Mouse (Mus musculus) ES-Bruce4 (cell line): Measurements from ENCODE around the gene Zfp961. TPM values are rescaled to one million over a fixed set of nuclear protein-coding genes. Genes with fewer than 3 reads are reported as not detected.

ENCODE experiments used
- H3K27ac ChIP-seq: 2 replicates; pipeline ENCODE4 v1.5.1; 2012; ENCODE audit warnings: low read length, inconsistent platforms; ENCODE audit not compliant: insufficient read depth
- H3K27me3 ChIP-seq: 2 replicates; pipeline ENCODE4 v1.6.1; 2012; ENCODE audit warnings: mild to moderate bottlenecking, low read length, inconsistent platforms; ENCODE audit not compliant: control insufficient read depth, poor library complexity, insufficient read depth, severe bottlenecking
- H3K36me3 ChIP-seq: 2 replicates; pipeline ENCODE4 v1.6.1; 2012; ENCODE audit warnings: inconsistent platforms, mild to moderate bottlenecking, low read length, moderate library complexity; ENCODE audit not compliant: control insufficient read depth, poor library complexity, insufficient read depth, severe bottlenecking
- H3K4me1 ChIP-seq: one replicate; pipeline ENCODE4 v1.8.1; 2011; ENCODE audit warnings: low read length; ENCODE audit not compliant: control insufficient read depth, insufficient read depth
- H3K4me3 ChIP-seq: 2 replicates; pipeline ENCODE4 v1.5.1; 2011; ENCODE audit warnings: low read depth, mild to moderate bottlenecking, low read length
- H3K9ac ChIP-seq: 2 replicates; pipeline ENCODE4 v1.6.1; 2012; ENCODE audit warnings: low read depth, mild to moderate bottlenecking, inconsistent platforms; ENCODE audit not compliant: poor library complexity, severe bottlenecking
- H3K9me3 ChIP-seq: replicated peaks from 2 replicates; pipeline ENCODE4 v1.6.1; 2012; ENCODE audit warnings: mild to moderate bottlenecking, low read length, inconsistent platforms; ENCODE audit not compliant: control insufficient read depth, poor library complexity, insufficient read depth, severe bottlenecking
- CTCF ChIP-seq: IDR thresholded peaks from one replicate; pipeline ENCODE4 v1.8.1; 2011; ENCODE audit warnings: low read depth, low read length
- EP300 ChIP-seq: IDR thresholded peaks from 2 replicates; pipeline ENCODE4 v1.6.1; 2011; ENCODE audit warnings: low read depth, low read length; ENCODE audit not compliant: insufficient read depth
- POLR2A ChIP-seq: IDR thresholded peaks from one replicate; pipeline ENCODE4 v1.8.1; 2011; ENCODE audit warnings: low read length; ENCODE audit not compliant: insufficient read depth
- polyA plus RNA-seq: library from polyadenylated mRNA; stranded (reverse); fragments of >200 nt; gene quantifications from 2 replicates; pipeline ENCODE4 v1.2.4, GENCODE M21; 2011; ENCODE audit warnings: low read depth; ENCODE audit not compliant: missing spikeins, insufficient read depth, insufficient read length

Zfp961 gene
- polyA plus RNA-seq, 1 experiment, result 34.8 TPM

GRCm38 (mm10) chr8:71960483-71960882 is 9.6 kb downstream of the Zfp961 start:
- no peaks in the 10 kb centered on the region for H3K27me3 ChIP-seq
- H3K4me1 ChIP-seq, result no peaks in the 10 kb centered on the region
- peaks cover 23% of the 10 kb centered on the region for H3K9me3 ChIP-seq
- H3K4me3 ChIP-seq, result no peak overlapping the region
- H3K27ac ChIP-seq, result no peak overlapping the region; the same call in 1 of the 2 replicates
- peaks cover 36% of the 10 kb centered on the region for H3K36me3 ChIP-seq
- no peak for TF ChIP-seq CTCF
- TF ChIP-seq EP300, result no peak
- TF ChIP-seq POLR2A, result no peak
- no peak overlapping the region for H3K9ac ChIP-seq

GRCm38 (mm10) chr8:71961796-71962195 is 11.0 kb downstream of the Zfp961 start:
- H3K36me3 ChIP-seq, result peaks cover 49% of the 10 kb centered on the region
- TF ChIP-seq POLR2A, result no peak
- no peak for TF ChIP-seq CTCF
- TF ChIP-seq EP300, result no peak
- peaks cover 36% of the 10 kb centered on the region for H3K9me3 ChIP-seq
- no peak overlapping the region for H3K4me3 ChIP-seq
- no peak overlapping the region for H3K9ac ChIP-seq
- no peak overlapping the region for H3K27ac ChIP-seq
- no peaks in the 10 kb centered on the region for H3K4me1 ChIP-seq
- H3K27me3 ChIP-seq, result no peaks in the 10 kb centered on the region

GRCm38 (mm10) chr8:71964051-71964450 is 13.2 kb downstream of the Zfp961 start:
- Histone ChIP-seq H3K9ac (no peak overlapping the region), H3K27ac (no peak overlapping the region), H3K4me1 (no peaks in the 10 kb centered on the region), H3K27me3 (no peaks in the 10 kb centered on the region), H3K9me3 (peaks cover 26% of the 10 kb centered on the region), H3K36me3 (peaks cover 66% of the 10 kb centered on the region), H3K4me3 (no peak overlapping the region)
- TF ChIP-seq CTCF (no peak), POLR2A (no peak), EP300 (no peak)

- Histone ChIP-seq H3K4me3 (no peak overlapping the region), H3K4me1 (no peaks in the 10 kb centered on the region), H3K27me3 (no peaks in the 10 kb centered on the region), H3K9ac (no peak overlapping the region), H3K36me3 (peaks cover 71% of the 10 kb centered on the region), H3K27ac (no peak overlapping the region), H3K9me3 (peaks cover 26% of the 10 kb centered on the region)
- TF ChIP-seq CTCF (no peak), POLR2A (no peak), EP300 (no peak)
These were observed 14.3 kb downstream of the Zfp961 start for GRCm38 (mm10) chr8:71965166-71965565.

GRCm38 (mm10) chr8:71966411-71966810 is 15.6 kb downstream of the Zfp961 start:
- Histone ChIP-seq H3K4me1 (no peaks in the 10 kb centered on the region), H3K9me3 (peaks cover 26% of the 10 kb centered on the region), H3K27me3 (no peaks in the 10 kb centered on the region), H3K36me3 (peaks cover 66% of the 10 kb centered on the region), H3K9ac (no peak overlapping the region), H3K4me3 (no peak overlapping the region), H3K27ac (no peak overlapping the region)
- TF ChIP-seq CTCF (peak; percentile 21), POLR2A (no peak)

- H3K36me3 ChIP-seq, result peaks cover 67% of the 10 kb centered on the region
These were observed 16.4 kb downstream of the Zfp961 start for GRCm38 (mm10) chr8:71967261-71967660.

More at GRCm38 (mm10) chr8:71967261-71967660, 16.4 kb downstream of the Zfp961 start:
- TF ChIP-seq CTCF (no peak), POLR2A (no peak), EP300 (no peak)
- H3K4me3 ChIP-seq, result no peak overlapping the region
- no peak overlapping the region for H3K27ac ChIP-seq
- H3K9ac ChIP-seq, result no peak overlapping the region
- H3K4me1 ChIP-seq, result no peaks in the 10 kb centered on the region
- peaks cover 26% of the 10 kb centered on the region for H3K9me3 ChIP-seq
- H3K27me3 ChIP-seq, result no peaks in the 10 kb centered on the region
